Mouse (Mus musculus) testis, adult 2 months (tissue): ENCODE data around the gene Fxyd2.

ENCODE experiments used
- CTCF ChIP-seq: fragments of 200-500 bp; IDR thresholded peaks from 2 replicates; pipeline ENCODE4 v1.5.1; 2012; ENCODE audit warnings: low read depth, mild to moderate bottlenecking, inconsistent platforms, low read length, moderate library complexity; ENCODE audit not compliant: control insufficient read depth, insufficient read depth, insufficient replicate concordance
- POLR2A ChIP-seq: fragments of 200-500 bp; IDR thresholded peaks from 2 replicates; pipeline ENCODE4 v1.6.1; 2012; ENCODE audit warnings: low read depth, mild to moderate bottlenecking, inconsistent platforms, low read length, moderate library complexity; ENCODE audit not compliant: control insufficient read depth

GRCm38 (mm10) chr9:45383883-45384282 is 15.6 kb upstream of the Fxyd2 start:
- TF ChIP-seq CTCF (no peak), POLR2A (no peak)
